Mouse (Mus musculus) limb, embryonic 10.5 days (tissue): ENCODE data around the gene Flot1. TPM values are rescaled to one million over a fixed set of nuclear protein-coding genes. Genes with fewer than 3 reads are reported as not detected.

Experiments
- microRNA-seq: library from miRNA; unstranded; fragments of <30 nt; microRNA quantifications from one replicate; pipeline ENCODE4, GENCODE M21; 2017
- polyA plus RNA-seq: library from polyadenylated mRNA; unstranded; fragments of >200 nt; fragmentation: Nextera tagmentation; extraction: Ambion mirVana; gene quantifications from 2 replicates; pipeline ENCODE4 v1.2.1, GENCODE M21; 2016

Flot1 gene
- polyA plus RNA-seq, 1 experiment from 2014 or later, result 49.7 TPM

Small RNAs within 50 kb of the gene (microRNA-seq; reads per million reads assigned to microRNA genes)
- 0.88 reads per million for gene Gm28033

Other genes with a start within 250 kb of the Flot1 start
- gene Sfta2, start 221.7 kb upstream of the Flot1 start, polyA plus RNA-seq, result not detected in 2 replicates
- gene Gm9573, start 196.6 kb upstream of the Flot1 start, polyA plus RNA-seq, result not detected in 2 replicates
- gene Mucl3, start 179.5 kb upstream of the Flot1 start, polyA plus RNA-seq, result 0.08 and 0.24 TPM in 2 replicates
- 21.1 and 21.5 TPM in 2 replicates for gene Vars2, start 155.6 kb upstream of the Flot1 start, polyA plus RNA-seq
- 67.0 and 72.4 TPM in 2 replicates for gene Gtf2h4, start 149.5 kb upstream of the Flot1 start, polyA plus RNA-seq
- 18.3 and 21.9 TPM in 2 replicates for gene Ddr1, start 118.6 kb upstream of the Flot1 start, polyA plus RNA-seq
- 4.5 and 5.5 TPM in 2 replicates for gene Ier3, start 1.5 kb upstream of the Flot1 start, polyA plus RNA-seq
- 1,509 and 1,575 TPM in 2 replicates for gene Tubb5, start 15.1 kb downstream of the Flot1 start, polyA plus RNA-seq
- 23.2 and 27.3 TPM in 2 replicates for gene Mdc1, start 18.3 kb downstream of the Flot1 start, polyA plus RNA-seq
- gene Nrm, start 38.1 kb downstream of the Flot1 start, polyA plus RNA-seq, result 61.7 and 67.1 TPM in 2 replicates
- 21.4 and 22.1 TPM in 2 replicates for gene Ppp1r18, start 42.4 kb downstream of the Flot1 start, polyA plus RNA-seq
- 58.4 and 62.4 TPM in 2 replicates for gene Dhx16, start 56.6 kb downstream of the Flot1 start, polyA plus RNA-seq
- gene 2310061I04Rik, start 74.2 kb downstream of the Flot1 start, polyA plus RNA-seq, result 23.2 and 27.6 TPM in 2 replicates
- gene Atat1, start 86.8 kb downstream of the Flot1 start, polyA plus RNA-seq, result 104 and 131 TPM in 2 replicates
- 87.6 and 122 TPM in 2 replicates for gene Mrps18b, start 93.2 kb downstream of the Flot1 start, polyA plus RNA-seq
- 52.9 and 63.4 TPM in 2 replicates for gene Ppp1r10, start 93.2 kb downstream of the Flot1 start, polyA plus RNA-seq
- 98.3 and 109 TPM in 2 replicates for gene Abcf1, start 146.5 kb downstream of the Flot1 start, polyA plus RNA-seq
- gene Gnl1, start 156.6 kb downstream of the Flot1 start, polyA plus RNA-seq, result 61.6 and 63.1 TPM in 2 replicates
- gene Prr3, start 157.0 kb downstream of the Flot1 start, polyA plus RNA-seq, result 44.9 and 49.4 TPM in 2 replicates
- 3.2 and 4.0 TPM in 2 replicates for gene H2-T24, start 197.3 kb downstream of the Flot1 start, polyA plus RNA-seq
- 1.2 and 1.5 TPM in 2 replicates for gene H2-T23, start 209.6 kb downstream of the Flot1 start, polyA plus RNA-seq
- gene H2-T22, start 219.5 kb downstream of the Flot1 start, polyA plus RNA-seq, result 5.6 and 9.7 TPM in 2 replicates
- gene Gm6034, start 219.7 kb downstream of the Flot1 start, polyA plus RNA-seq, result not detected in 2 replicates
- gene Gm11127, start 235.1 kb downstream of the Flot1 start, polyA plus RNA-seq, result not detected in 2 replicates